Mouse (Mus musculus): ENCODE data around the gene Peak1.
"Not testable (repeated sequence)": the region's sequence is repeated elsewhere in the genome, so short reads cannot be mapped to it uniquely, and the experiment has no call there.

The Peak1 gene

GRCm38 (mm10) chr9:56417948-56418737 lies at the start of gene Peak1, which contains the start of gene Hmg20a:
Peak1 (minus strand) TSS chr9:56418067.
Hmg20a (plus strand) TSS chr9:56418609.
- DNase-seq (ENCODE audit: low spot score in 2 of 2), result peak; percentile 100

GRCm38 (mm10) chr9:56466251-56466650 lies 48.4 kb upstream of the Peak1 start:
- no peak for DNase-seq (ENCODE audit: low spot score in 2 of 2)

GRCm38 (mm10) chr9:56464863-56465654 lies 47.2 kb upstream of the Peak1 start:
- DNase-seq (ENCODE audit: low spot score in 2 of 2), result no peak

DNA sequence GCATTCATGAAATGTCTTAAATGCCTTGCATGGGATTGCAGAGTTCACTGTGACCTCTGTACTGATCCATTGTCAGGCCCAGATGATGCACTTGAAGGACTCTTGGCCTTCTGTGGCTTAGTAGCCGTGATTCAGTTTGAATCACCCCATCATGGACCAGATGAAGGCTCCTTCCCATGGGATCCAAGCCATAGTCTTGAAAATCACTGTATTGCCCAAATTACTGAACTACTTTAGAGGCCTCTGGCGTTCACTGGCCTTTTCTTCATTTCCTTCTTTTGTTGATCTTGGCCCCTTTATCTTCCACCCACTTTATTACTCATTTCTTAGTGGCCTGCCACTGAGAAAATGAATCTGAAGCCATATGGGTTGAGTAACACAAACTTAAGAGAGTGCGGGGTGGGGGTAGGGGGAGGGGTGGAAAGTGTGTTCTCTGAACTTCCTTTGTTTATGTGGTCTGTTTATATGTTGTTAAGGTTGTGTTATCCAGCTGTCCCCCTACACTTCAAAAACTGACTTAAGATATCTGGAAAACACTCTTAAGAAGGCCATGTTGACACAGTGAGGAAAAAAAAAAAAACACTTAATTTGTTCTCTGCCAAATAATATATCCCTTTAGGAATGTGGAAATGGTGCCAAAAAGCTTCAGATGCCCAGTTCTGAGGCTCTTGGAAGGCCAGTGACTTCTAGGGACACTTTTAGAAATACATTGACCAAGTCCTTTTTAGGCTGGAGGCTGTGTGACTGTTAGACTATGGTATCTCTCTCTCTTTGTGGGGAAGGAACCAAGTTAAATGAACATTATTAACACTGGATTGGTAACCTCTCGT lies 46.0 kb upstream of the Peak1 start:
- no peak for DNase-seq (ENCODE audit: low spot score in 2 of 2)

DNA sequence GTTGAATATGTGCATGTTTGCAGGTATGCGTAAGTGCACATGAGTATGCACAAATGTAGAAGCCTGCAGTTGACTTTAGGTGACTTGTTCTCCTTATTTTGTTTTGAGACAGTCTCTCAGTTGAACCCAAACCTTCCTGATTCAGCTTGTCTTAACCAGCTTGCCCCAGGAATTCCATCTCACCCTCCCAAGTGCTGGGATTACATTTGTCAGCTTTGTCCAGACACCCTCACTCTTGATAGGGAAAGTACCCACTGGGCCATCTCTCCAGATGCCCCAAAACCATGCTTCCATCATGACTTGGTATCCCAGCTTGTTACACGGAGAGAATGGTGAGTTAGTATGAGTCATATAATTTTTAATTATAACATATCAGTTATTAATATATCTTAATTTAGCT lies 45.2 kb upstream of the Peak1 start:
- no peak for DNase-seq (ENCODE audit: low spot score in 2 of 2)

DNA sequence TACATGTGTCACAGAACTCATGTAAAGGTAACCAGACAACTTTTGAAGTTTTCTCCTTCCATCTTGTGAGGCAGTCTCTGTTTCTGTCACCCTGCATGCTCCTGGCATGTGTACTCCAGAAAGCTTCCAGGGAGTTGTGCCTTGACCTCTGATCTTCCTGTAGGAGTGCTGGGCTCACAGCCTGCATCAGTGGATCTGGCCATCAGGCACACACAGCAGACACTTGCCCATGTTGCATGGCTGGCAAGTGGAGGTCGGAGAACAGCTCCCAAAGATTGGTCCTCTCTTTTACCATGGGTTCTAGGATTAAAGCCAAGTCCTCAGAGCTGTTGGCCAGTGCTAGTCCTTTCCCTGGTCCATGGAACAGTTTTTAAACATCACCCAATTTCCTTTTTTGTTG lies 44.7 kb upstream of the Peak1 start:
- DNase-seq (ENCODE audit: low spot score in 2 of 2), result no peak

DNA sequence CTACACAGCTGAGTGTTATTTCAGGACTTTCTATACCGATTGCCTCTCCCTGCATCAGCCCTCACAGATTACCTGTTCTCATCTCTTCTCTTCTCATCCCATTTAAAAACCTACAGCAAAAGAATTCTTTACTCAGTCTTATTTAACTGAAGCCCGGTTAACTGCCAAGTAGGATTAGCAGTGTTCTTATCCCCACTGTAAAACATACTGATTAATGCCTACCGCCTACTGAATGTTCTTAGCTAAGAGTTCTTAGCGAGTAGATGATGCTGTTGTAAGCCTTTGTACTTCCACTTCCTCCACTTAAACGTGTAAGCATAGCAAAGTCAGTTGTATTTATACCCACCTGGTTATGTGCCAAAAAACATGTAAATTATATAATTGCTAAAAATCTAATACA lies 43.1 kb upstream of the Peak1 start:
- no peak for DNase-seq (ENCODE audit: low spot score in 2 of 2)

DNA sequence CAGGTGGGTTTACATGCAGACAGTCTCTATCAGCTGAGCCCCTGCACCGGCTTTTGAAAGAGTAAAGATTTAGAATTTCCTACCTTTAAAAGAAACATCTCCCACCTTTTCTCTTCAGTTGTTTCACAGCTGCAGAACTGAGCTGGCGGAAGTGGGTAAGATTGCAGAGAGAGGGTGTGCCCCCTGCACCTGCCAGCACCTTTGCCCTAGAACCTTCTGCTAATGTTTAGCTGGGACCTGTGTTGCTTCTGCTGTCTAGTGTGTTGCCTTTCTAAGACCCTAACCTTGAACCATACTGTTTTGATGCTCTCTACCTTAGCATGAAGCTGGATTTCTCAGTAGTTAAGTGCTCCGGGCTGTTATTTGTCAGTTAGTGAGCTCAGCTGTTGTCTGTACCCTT lies 38.6 kb upstream of the Peak1 start:
- DNase-seq (ENCODE audit: low spot score in 2 of 2), result no peak

DNA sequence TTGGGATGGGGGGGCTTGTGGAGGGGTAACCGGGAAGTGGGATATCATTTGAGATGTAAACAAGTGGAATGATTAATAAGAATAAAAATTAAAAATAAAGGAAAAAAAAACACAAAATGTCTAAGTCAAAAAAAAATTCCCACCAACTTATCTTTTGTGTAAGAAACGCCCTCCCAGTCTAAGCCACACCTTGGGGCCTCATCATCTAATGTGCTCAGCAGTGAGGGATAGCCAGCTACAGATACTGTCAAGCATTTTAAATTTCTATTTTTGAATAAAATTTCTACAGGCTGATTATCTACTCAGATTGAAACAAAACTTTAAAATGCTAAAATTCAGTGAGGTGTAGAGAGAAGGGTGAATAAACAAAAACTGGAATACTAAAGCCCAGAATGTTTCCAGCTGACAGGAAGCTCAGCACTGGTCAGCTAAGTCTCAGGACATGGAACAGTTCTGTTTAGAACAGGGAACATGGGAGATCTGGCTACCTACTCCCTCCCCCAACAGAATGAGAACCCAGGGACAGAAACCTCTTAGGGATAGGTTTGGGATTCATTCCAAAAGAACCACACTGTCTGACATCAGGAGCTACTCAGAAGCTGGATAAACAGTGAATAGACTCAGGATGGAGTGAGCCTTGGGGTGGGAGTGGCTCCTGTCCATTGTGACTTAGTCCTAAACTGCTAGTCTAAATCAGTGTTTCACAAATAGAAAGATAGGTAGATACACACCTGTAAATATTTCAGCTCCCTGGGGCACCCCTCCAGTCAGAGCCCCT lies 35.4 kb upstream of the Peak1 start:
- no peak for DNase-seq (ENCODE audit: low spot score in 2 of 2)

- no peak for DNase-seq (ENCODE audit: low spot score in 2 of 2)
Measured at GRCm38 (mm10) chr9:56451570-56451969, 33.7 kb upstream of the Peak1 start.

DNA sequence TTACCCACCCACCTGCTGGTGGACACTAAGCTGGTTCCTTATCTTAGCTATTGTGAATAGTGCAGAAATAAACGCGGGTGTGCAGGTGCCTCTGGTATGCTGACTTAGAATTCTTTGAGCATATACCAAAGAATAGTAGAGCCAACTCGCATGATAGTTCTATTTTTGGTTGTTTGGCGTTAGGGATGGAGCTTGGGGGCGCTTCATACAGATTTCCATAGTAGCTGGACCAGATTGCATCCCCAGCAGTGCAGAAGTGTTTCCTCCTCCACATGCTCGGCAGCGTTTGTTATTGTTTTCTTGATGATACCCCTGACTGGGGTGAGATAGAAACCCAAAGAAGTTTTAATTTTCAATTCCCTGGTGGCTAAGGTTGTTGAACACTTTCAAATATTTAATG lies 21.8 kb upstream of the Peak1 start:
- DNase-seq (ENCODE audit: low spot score in 2 of 2), result no peak

- DNase-seq (ENCODE audit: low spot score in 2 of 2), result not testable (repeated sequence)
Measured at GRCm38 (mm10) chr9:56437300-56437892, 19.5 kb upstream of the Peak1 start.

GRCm38 (mm10) chr9:56435821-56436526 lies 18.1 kb upstream of the Peak1 start:
- DNase-seq (ENCODE audit: low spot score in 2 of 2), result no peak

DNA sequence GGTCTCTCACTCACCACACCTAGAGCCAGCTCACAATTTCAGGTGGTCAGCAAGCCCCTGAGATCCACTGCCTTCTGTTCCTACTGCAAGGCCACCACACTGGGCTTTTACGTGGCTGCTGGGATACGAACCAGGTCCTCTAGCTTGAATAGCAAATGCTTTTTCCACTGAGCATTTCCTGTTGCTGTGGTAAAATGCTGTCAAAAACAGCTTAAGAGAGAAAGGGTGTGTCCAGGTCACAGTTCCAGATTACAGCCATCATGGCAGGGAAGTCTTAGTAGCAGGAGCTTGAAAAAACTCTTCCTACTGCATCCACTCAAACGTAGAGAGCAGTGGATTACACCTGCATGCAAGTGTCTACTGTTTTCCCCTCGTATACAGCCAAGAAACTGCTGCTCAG lies 7.0 kb upstream of the Peak1 start:
- DNase-seq (ENCODE audit: low spot score in 2 of 2), result no peak

DNA sequence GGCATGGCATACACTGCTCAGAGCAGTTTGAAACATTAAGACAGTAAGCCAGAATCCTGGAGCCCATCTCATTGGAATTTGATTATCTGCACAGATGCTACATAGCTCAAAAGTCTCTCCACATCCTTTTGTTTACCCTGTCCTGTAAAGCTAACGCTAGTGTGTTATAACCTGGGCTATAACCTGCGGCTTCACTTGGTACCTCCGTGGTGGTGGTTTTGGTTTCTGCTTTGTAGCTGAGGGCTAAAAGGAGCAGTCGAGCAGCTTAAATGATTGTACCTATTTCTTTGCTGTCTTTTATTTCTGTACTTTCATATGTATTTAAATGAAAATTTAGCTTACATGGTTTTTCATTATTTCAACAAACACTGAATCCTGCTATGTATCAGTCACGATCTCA lies 4.1 kb upstream of the Peak1 start:
- DNase-seq (ENCODE audit: low spot score in 2 of 2), result no peak

- DNase-seq (ENCODE audit: low spot score in 2 of 2), result no peak
Measured at GRCm38 (mm10) chr9:56420892-56421601, 3.2 kb upstream of the Peak1 start.

DNA sequence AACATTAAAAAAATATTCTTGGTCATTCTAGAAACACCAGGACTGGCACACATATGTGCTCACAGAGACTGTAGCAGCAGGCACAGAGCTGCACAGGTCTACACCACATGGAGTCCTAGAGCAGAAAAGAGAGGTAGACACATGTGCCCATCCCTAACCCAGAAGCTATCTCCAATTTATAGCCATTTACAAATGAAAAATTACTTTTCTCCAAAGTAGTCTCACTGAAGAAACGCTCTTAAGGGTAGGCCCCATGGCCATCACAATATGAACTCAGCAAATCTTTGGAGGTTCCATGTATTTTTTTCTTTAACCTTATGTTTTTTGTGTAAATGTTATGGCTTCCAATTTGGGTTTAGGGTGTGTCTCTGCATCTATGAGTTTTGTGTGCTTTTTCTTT lies 2.4 kb upstream of the Peak1 start:
- DNase-seq (ENCODE audit: low spot score in 2 of 2), result no peak

DNA sequence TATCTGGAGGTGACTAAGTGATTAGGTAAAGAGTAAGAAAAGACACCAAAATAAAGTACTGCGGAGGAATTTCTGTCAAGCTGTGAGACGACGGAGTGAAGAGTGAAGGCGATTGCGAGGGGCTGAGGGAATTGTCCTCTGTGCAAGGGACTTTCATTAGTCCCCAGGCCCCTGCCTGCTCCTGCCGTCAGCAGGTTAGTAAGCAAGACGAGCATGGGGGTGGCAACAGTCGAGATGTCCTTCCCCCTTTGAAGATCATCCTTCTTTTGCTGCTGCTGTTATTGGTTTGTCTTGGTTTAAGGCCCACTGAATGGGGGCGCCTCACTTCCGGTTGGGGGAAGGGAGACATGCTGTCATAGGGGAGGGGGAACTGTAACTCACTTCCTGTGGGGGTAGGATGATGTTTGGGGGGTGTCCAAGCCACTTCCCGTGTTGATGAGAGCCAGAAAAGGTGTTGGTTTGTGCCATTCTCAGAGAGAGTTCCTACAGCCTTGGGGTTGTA lies 922 bp upstream of the Peak1 start:
- peak; percentile 80 to 87 for DNase-seq (ENCODE audit: low spot score in 2 of 2)

GRCm38 (mm10) chr9:56417415-56417947 lies 386 bp downstream of the Peak1 start:
- peak; percentile 56 to 81 for DNase-seq (ENCODE audit: low spot score in 2 of 2)
